Mouse (Mus musculus) naive thymus-derived CD4-positive, alpha-beta T cell, adult 2 months (primary cell): ENCODE data around the gene Hnrnpd.

Experiments used
- DNase-seq: peaks from one replicate; pipeline ENCODE4 v3.0.0-alpha.2; 2011; ENCODE audit warnings: low read depth

Hnrnpd gene

GRCm38 (mm10) chr5:99978699-99979442, at the start of gene Hnrnpd, which contains the start of gene 4930524J08Rik:
Gene Hnrnpd (minus strand): TSS chr5:99978938.
Gene 4930524J08Rik (plus strand): TSS chr5:99979061.
- peak; percentile 94 for DNase-seq

GRCm38 (mm10) chr5:100024868-100025267, 46.1 kb upstream of the Hnrnpd start:
- DNase-seq, result no peak

GRCm38 (mm10) chr5:100024403-100024802, 45.7 kb upstream of the Hnrnpd start:
- no peak for DNase-seq

- no peak for DNase-seq
Measured at GRCm38 (mm10) chr5:100020089-100020488, 41.4 kb upstream of the Hnrnpd start.

GRCm38 (mm10) chr5:100012599-100012998, 33.9 kb upstream of the Hnrnpd start:
- DNase-seq, result no peak

GRCm38 (mm10) chr5:100008485-100008884, 29.7 kb upstream of the Hnrnpd start:
- no peak for DNase-seq

GRCm38 (mm10) chr5:100007040-100007375, 28.3 kb upstream of the Hnrnpd start:
- DNase-seq, result peak; percentile 51

GRCm38 (mm10) chr5:100006324-100007039, 27.7 kb upstream of the Hnrnpd start:
- no peak for DNase-seq

- DNase-seq, result no peak
Measured at GRCm38 (mm10) chr5:100005896-100006295, 27.2 kb upstream of the Hnrnpd start.

- no peak for DNase-seq
Measured at GRCm38 (mm10) chr5:100005431-100005830, 26.7 kb upstream of the Hnrnpd start.

GRCm38 (mm10) chr5:100003895-100004294, 25.2 kb upstream of the Hnrnpd start:
- DNase-seq, result no peak

GRCm38 (mm10) chr5:100000500-100000899, 21.8 kb upstream of the Hnrnpd start:
- no peak for DNase-seq

- no peak for DNase-seq
Measured at GRCm38 (mm10) chr5:100000048-100000447, 21.3 kb upstream of the Hnrnpd start.

- no peak for DNase-seq
Measured at GRCm38 (mm10) chr5:99994680-99995079, 15.9 kb upstream of the Hnrnpd start.

- no peak for DNase-seq
Measured at GRCm38 (mm10) chr5:99994166-99994565, 15.4 kb upstream of the Hnrnpd start.

GRCm38 (mm10) chr5:99983452-99984061, 4.8 kb upstream of the Hnrnpd start:
- DNase-seq, result no peak

GRCm38 (mm10) chr5:99977516-99978301, 1.0 kb downstream of the Hnrnpd start:
- peak; percentile 66 for DNase-seq

- no peak for DNase-seq
Measured at GRCm38 (mm10) chr5:99976334-99976955, 2.3 kb downstream of the Hnrnpd start.

GRCm38 (mm10) chr5:99975776-99976175, 3.0 kb downstream of the Hnrnpd start:
- DNase-seq, result no peak

- no peak for DNase-seq
Measured at GRCm38 (mm10) chr5:99975061-99975460, 3.7 kb downstream of the Hnrnpd start.

GRCm38 (mm10) chr5:99973941-99974340, 4.8 kb downstream of the Hnrnpd start:
- no peak for DNase-seq

- no peak for DNase-seq
Measured at GRCm38 (mm10) chr5:99959960-99960359, 18.8 kb downstream of the Hnrnpd start.
